Mouse (Mus musculus) kidney, embryonic 16.5 days (tissue): Measurements from ENCODE around the gene Hnrnpf. TPM values are rescaled to one million over a fixed set of nuclear protein-coding genes. Genes with fewer than 3 reads are reported as not detected.
A peak's percentile ranks its signal among the peaks of the same experiment; 100 is the strongest.

Experiments
- ATAC-seq: fragments of 200-750 bp; cut with Nextera tagmentation; 2 replicates; pipeline ENCODE4 v1.8.0; 2017; ENCODE audit warnings: moderate TSS enrichment; ENCODE audit not compliant: low FRiP score, low TSS enrichment
- H3K27ac ChIP-seq: fragments of 300-500 bp; sonication (generic); 2 replicates; pipeline ENCODE4 v1.5.1; 2014; ENCODE audit warnings: low read length
- H3K27me3 ChIP-seq: fragments of 300-500 bp; sonication (generic); 2 replicates; pipeline ENCODE4 v1.6.1; 2014; ENCODE audit warnings: low read length, control low read depth, mixed read lengths; ENCODE audit not compliant: insufficient read depth
- H3K36me3 ChIP-seq: fragments of 300-500 bp; sonication (generic); 2 replicates; pipeline ENCODE4 v1.6.1; 2014; ENCODE audit warnings: low read length, control low read depth, mixed read lengths; ENCODE audit not compliant: insufficient read depth
- H3K4me1 ChIP-seq: fragments of 300-500 bp; sonication (generic); 2 replicates; pipeline ENCODE4 v1.6.1; 2014; ENCODE audit warnings: low read length, control low read depth, mixed read lengths; ENCODE audit not compliant: insufficient read depth
- H3K4me2 ChIP-seq: fragments of 300-500 bp; sonication (generic); replicated peaks from 2 replicates; pipeline ENCODE4 v1.6.1; 2014; ENCODE audit warnings: low read depth, low read length
- H3K4me3 ChIP-seq: fragments of 300-500 bp; sonication (generic); 2 replicates; pipeline ENCODE4 v1.5.1; 2014; ENCODE audit warnings: mild to moderate bottlenecking, low read length
- H3K9ac ChIP-seq: fragments of 300-500 bp; sonication (generic); replicated peaks from 2 replicates; pipeline ENCODE4 v1.6.1; 2014; ENCODE audit warnings: low read length
- H3K9me3 ChIP-seq: fragments of 300-500 bp; sonication (generic); 2 replicates; pipeline ENCODE4 v1.6.1; 2016; ENCODE audit warnings: low read length, control low read depth
- WGBS: fragments of 180-500 bp; shearing (Covaris S2); extraction: QIAGEN DNeasy Blood & Tissue Kit; methylation state at CpG from one replicate; pipeline ENCODE4 v1.1.7; 2014; 5-methylcytosine and 5-hydroxymethylcytosine counted together
- polyA plus RNA-seq: library from polyadenylated mRNA; unstranded; fragments of >200 nt; fragmentation: Nextera tagmentation; extraction: Ambion mirVana; gene quantifications from 2 replicates; pipeline ENCODE4 v1.2.1, GENCODE M21; 2015

Gene Hnrnpf
- polyA plus RNA-seq, 1 experiment from 2014 or later, result 842 TPM

DNA sequence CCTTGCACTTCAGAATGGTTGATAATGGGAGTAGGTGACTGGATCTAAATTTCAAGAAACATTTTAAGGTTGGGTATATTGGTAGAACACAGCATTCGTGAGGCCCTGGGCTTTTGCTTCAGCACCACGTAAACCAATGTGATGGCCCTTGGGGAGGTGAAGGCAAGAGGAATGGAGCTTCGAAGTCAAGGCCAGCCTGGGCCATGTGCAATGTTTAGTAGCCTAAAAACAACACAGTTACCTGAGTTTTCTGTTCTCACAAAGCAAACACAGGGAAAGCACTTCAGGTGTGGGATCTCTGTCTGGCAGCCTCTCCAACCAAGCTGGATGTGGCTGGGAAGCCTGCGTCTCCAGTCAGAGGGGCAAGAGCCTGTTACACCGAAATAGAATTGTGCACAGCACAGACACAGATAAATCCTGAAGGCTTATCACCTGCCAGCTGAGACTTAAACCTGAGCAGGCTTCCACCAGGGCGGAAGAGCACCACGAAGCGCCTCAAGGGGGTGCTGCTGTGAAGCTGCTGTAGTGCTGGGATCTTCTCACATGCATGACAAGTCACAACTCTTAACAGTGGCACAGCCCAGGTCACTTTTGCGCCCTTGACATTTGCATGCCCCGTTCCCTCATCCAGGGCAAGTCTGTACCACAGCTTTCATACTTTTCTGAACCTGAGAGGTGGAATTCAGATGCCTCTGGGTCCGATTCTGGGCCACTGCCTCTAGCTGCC, 32.4 kb downstream of the Hnrnpf start:
- H3K9me3 ChIP-seq, result no peaks in the 10 kb centered on the region
- no peak overlapping the region for H3K27ac ChIP-seq
- no peaks in the 10 kb centered on the region for H3K4me1 ChIP-seq
- peak; percentile 55; the same call in 1 of the 2 replicates for ATAC-seq
- peaks cover 17% of the 10 kb centered on the region for H3K36me3 ChIP-seq
- H3K27me3 ChIP-seq, result no peaks in the 10 kb centered on the region
- WGBS, result 49% methylated on average over 11 of the region's 11 CpGs
- H3K4me3 ChIP-seq, result no peak overlapping the region
- H3K9ac ChIP-seq, result no peak overlapping the region
- H3K4me2 ChIP-seq, result no peak overlapping the region

DNA sequence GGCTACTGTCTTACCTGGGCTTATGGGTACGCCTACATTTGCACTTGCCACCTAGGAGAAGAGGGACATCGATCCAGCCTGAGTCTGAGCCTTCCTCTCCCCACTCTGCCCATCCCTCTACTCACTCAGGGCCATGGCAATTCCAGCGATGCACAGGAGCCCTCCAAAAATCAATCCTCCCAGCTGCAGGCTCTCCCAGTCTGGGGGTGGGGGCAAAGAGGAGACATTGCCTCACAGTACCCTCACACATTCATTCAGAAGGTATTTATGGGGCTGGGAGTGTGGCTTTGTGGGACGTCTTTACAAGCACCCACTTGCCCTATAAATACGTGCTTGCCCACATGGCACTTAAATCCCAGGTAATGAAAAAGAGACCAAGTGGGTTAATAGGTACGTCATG, 34.2 kb downstream of the Hnrnpf start:
- no peaks in the 10 kb centered on the region for H3K4me1 ChIP-seq
- H3K27me3 ChIP-seq, result no peaks in the 10 kb centered on the region
- H3K36me3 ChIP-seq, result peaks cover 10% of the 10 kb centered on the region
- WGBS, result 82% methylated on average over 6 of the region's 6 CpGs
- H3K9ac ChIP-seq, result no peak overlapping the region
- H3K4me3 ChIP-seq, result no peak overlapping the region
- no peak for ATAC-seq
- no peak overlapping the region for H3K4me2 ChIP-seq
- no peak overlapping the region for H3K27ac ChIP-seq
- H3K9me3 ChIP-seq, result no peaks in the 10 kb centered on the region

DNA sequence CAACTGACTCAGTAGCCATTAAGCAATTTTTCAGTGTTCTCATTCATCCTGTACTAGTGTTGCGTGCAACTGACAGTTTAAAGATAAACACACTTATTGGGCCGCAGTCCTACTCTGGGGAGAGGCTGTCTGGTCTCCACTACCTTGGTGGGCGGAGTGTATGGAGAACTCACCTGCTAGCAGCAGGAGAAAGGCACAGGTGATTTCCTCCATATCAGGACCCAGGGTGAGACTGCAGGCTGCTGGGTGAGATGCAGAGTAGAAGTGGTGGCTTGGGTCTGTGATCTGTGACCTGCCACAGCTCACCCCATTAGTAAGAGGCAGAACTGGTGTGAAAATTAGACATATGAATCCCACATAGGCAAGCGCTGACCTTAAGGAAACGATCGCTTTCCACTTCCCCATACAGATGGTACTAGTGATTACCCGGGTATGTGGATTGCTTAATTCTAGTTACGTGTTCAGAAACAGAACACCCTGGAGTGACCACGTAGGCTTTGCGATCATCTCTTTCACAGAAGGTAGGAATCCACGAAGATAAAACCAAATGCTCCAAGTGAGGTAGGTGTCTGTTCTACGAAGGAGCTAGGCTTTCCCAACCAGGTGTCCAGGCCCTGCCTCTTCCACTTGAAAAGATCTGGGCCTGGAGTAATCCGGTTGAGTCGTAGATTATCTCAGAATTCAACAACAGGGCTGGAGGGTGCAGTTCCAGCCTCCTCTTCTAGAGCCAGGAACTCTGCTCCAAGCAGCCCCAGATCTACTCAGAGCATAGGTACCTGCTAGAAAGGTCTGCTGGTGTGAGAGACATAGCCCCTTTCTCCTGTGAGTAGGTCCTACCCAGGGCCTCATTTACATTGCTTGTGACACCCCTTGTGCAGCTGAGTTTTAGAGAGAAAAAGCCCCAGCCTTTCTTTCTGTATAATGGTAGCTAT, 35.8 kb downstream of the Hnrnpf start:
- Histone ChIP-seq H3K9ac (peak overlapping the region; percentile 23; the same call in 1 of the 2 replicates), H3K27ac (peak overlapping the region; percentile 39), H3K4me3 (peak overlapping the region; percentile 15; the same call in 1 of the 2 replicates), H3K27me3 (no peaks in the 10 kb centered on the region), H3K9me3 (no peaks in the 10 kb centered on the region), H3K4me1 (no peaks in the 10 kb centered on the region), H3K36me3 (no peaks in the 10 kb centered on the region), H3K4me2 (no peak overlapping the region)
- WGBS, result 85% methylated on average over 14 of the region's 14 CpGs
- no peak for ATAC-seq

DNA sequence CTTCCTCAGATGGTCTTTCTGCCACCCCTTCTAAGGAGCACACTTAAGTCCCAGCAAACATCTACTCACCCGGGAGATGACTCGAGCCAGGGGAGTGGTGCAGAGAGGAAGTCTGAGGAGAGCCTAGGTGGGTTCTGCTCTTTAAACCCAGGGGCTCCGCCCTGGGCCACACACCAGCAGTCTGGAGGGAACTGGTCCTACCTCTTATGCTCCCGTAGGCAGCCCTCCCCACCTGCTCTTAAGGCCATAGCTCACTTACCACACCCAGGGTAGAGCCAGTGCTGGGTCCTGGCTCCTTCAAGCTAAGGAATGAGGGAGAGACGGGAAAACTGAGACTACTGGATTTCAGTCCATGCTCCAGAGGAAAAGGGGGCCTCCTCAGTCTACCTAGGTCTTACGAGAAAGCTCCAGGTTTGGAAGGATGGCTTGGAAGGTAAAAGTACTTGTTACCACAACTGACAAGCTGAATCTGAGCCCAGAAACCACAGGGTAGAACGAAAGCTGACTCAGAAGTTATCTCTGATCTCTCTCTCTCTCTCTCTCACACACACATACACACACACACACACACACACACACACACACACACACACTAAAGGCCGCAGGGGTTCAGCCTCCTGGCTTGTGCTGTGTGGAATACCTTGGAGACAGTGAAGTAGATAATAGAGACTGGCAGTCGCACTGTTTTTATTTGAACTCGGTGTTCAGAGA, 37.3 kb downstream of the Hnrnpf start, which contains the start of gene Fxyd4:
Fxyd4 (minus strand) TSS at position 471 of the 711 bp plus-strand sequence.
- WGBS, result 66% methylated on average over 10 of the region's 10 CpGs
- Histone ChIP-seq H3K4me2 (no peak within 1 kb of the TSS), H3K27me3 (no peaks in the 10 kb centered on the region), H3K4me1 (no peaks in the 10 kb centered on the region), H3K9ac (peak within 1 kb of the TSS; percentile 23; the same call in 1 of the 2 replicates), H3K27ac (peak within 1 kb of the TSS; percentile 72), H3K36me3 (no peaks in the 10 kb centered on the region), H3K4me3 (0 out of 2 replicates have a peak within 1 kb of the TSS, but pooled peaks have one; percentile 9), H3K9me3 (no peaks in the 10 kb centered on the region)
- peak; percentile 87 for ATAC-seq

DNA sequence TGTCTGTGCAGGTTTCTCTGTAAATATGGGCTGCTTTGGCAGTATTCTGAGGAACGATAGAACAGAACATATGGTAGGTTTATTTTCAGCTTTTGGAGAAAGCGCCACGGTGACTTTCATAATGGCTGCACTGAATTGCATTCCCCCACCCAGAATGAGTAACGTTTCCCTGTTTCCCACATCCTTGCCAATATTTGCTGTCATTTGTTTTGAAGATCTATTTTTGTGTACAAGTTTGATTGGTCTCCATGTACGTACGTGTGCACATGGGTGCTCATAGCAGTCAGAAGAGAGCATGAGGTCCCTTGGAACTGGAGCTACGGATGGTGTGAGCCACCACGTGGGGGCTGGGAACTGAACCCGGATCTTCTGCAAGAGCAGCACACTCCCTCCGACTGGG, 38.8 kb downstream of the Hnrnpf start:
- H3K36me3 ChIP-seq, result no peaks in the 10 kb centered on the region
- no peak for ATAC-seq
- no peaks in the 10 kb centered on the region for H3K27me3 ChIP-seq
- H3K27ac ChIP-seq, result no peak overlapping the region
- no peaks in the 10 kb centered on the region for H3K4me1 ChIP-seq
- no peak overlapping the region for H3K9ac ChIP-seq
- H3K9me3 ChIP-seq, result no peaks in the 10 kb centered on the region
- 92% methylated on average over 10 of the region's 10 CpGs for WGBS
- H3K4me3 ChIP-seq, result no peak overlapping the region
- no peak overlapping the region for H3K4me2 ChIP-seq

DNA sequence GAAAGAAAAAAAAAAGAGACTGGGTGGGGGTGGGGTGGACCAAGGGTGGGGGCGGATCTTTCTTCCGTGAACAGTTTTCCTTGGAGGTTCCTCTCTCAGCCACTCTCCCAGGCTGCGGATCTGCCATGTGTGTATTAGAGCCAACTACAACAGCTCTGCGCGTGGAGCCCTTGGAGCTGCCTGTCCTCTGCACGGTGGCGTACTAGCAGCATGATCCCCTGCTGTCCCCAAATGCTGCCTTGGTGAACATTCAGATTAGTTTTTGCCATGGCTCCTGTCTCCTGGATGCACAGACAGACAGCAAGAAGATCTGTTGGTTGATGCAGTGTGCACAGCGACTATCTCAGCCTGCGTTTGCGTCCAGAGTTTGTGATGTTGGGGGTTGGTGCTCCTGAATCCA, 42.6 kb downstream of the Hnrnpf start:
- H3K36me3 ChIP-seq, result no peaks in the 10 kb centered on the region
- no peak overlapping the region for H3K4me3 ChIP-seq
- ATAC-seq, result no peak
- 74% methylated on average over 10 of the region's 10 CpGs for WGBS
- no peaks in the 10 kb centered on the region for H3K9me3 ChIP-seq
- no peak overlapping the region for H3K27ac ChIP-seq
- H3K4me2 ChIP-seq, result no peak overlapping the region
- H3K9ac ChIP-seq, result no peak overlapping the region
- no peaks in the 10 kb centered on the region for H3K27me3 ChIP-seq
- H3K4me1 ChIP-seq, result no peaks in the 10 kb centered on the region

DNA sequence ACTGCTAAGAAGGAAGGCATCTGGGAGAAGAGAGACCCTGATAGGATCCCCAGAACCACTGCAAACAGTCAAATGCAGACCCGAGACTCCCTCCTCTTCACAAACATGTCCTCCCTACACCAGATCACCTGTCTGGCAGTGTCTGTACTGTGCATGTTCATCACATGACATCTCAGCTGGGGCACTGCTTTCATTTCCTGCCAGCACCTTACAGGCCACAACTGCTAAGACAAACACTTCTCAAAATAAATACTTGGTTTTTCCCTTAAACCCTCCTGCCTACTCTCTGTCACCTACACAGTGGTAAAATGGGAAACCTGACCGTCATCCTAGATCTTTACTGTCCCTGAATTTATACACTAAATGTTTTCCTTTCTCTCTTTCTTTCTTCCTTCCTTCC, 43.8 kb downstream of the Hnrnpf start:
- Histone ChIP-seq H3K36me3 (no peaks in the 10 kb centered on the region), H3K27me3 (no peaks in the 10 kb centered on the region), H3K4me2 (no peak overlapping the region), H3K4me3 (no peak overlapping the region), H3K4me1 (no peaks in the 10 kb centered on the region), H3K9ac (no peak overlapping the region), H3K9me3 (no peaks in the 10 kb centered on the region), H3K27ac (no peak overlapping the region)
- WGBS, result 87% methylated on average over 2 of the region's 2 CpGs
- no peak for ATAC-seq

DNA sequence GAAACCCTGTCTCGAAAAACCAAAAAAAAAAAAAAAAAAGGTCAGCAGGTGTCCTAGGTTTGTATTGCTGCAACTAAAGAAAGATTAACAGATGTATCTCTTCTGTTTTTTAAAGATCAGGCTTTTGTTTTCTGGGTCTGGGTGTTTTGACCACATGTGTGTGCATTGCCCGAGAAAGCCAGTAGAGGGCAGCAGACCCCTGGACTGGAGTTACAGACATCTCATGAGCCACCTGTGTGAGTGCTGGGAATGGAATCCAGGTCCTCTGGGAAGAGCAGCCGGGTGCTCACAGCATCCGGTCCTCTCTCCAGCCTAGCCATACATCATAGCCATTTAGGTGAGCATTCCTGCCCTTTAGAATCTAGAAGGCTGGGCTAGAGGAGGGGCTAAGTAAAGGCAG, 52.2 kb downstream of the Hnrnpf start:
- WGBS, result 87% methylated on average over 4 of the region's 4 CpGs
- ATAC-seq, result no peak
- no peak overlapping the region for H3K4me3 ChIP-seq
- H3K27me3 ChIP-seq, result no peaks in the 10 kb centered on the region
- H3K36me3 ChIP-seq, result no peaks in the 10 kb centered on the region
- H3K4me1 ChIP-seq, result 0 out of 2 replicates have a peak, but pooled peaks cover 5% of the 10 kb centered on the region
- no peak overlapping the region for H3K27ac ChIP-seq
- H3K9me3 ChIP-seq, result peaks cover 4% of the 10 kb centered on the region; the same call in 1 of the 2 replicates
- H3K9ac ChIP-seq, result no peak overlapping the region
- no peak overlapping the region for H3K4me2 ChIP-seq

DNA sequence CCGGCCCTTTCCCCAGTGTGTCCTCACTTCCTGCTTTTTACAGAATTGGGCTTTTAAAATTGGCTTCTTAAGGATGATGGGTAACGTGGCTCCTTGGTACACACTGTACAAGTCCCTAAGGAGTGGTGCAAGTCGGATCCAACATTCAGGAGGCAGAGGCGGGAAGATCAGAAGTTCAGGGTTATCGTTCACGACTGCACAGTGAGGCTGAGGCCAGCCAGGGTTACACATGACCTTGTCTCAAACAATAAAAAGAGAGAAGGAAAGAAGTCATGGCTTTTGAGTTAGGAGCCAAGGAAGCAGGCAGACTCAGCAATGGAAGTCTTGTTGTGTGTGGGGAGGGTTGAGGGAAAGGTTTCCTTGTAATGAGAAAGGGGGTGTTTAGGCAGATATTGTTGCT, 56.0 kb downstream of the Hnrnpf start:
- H3K4me2 ChIP-seq, result no peak overlapping the region
- WGBS, result 59% methylated on average over 6 of the region's 6 CpGs
- 0 out of 2 replicates have a peak, but pooled peaks cover 5% of the 10 kb centered on the region for H3K4me1 ChIP-seq
- H3K4me3 ChIP-seq, result no peak overlapping the region
- peak overlapping the region; percentile 63 for H3K27ac ChIP-seq
- peaks cover 4% of the 10 kb centered on the region; the same call in 1 of the 2 replicates for H3K9me3 ChIP-seq
- H3K36me3 ChIP-seq, result no peaks in the 10 kb centered on the region
- ATAC-seq, result no peak
- H3K27me3 ChIP-seq, result no peaks in the 10 kb centered on the region
- H3K9ac ChIP-seq, result no peak overlapping the region
